Mouse (Mus musculus): ENCODE measurements around the gene Fyn.
A peak's percentile ranks its signal among the peaks of the same experiment; 100 is the strongest.

Fyn gene

DNA sequence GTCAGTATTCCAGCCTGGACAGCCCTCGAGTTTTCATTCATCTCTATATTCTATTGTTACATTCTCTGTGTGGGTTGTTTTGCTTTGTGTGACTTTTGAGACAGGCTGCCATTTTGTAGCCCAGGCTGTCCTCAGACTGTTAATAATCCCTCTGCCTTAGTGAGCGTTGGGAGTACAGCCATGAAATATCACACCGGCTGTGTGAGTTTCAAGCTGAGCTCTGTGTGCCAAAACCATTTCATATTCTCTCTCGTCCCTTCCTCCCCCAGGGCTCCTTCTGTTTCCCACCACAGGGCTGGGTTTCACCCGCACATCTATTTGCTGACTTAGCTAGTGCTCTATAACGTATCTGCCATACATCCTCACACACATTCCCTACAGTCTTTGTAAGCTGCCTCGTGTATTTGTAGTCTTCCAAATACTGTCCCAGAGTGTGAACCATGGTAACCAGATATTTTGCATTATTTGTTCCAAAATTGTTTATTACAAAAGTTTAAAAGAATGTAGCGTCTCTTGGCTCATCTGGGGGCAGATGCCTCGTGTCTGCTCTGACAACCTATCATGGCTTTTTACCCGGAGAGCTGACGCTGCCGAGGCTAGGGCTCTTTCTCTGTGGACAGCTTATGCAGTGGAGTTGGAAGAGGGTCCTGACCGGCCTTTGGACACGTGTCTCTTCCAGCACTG is 144.1 kb downstream of the Fyn start:
- no peak for DNase-seq

DNA sequence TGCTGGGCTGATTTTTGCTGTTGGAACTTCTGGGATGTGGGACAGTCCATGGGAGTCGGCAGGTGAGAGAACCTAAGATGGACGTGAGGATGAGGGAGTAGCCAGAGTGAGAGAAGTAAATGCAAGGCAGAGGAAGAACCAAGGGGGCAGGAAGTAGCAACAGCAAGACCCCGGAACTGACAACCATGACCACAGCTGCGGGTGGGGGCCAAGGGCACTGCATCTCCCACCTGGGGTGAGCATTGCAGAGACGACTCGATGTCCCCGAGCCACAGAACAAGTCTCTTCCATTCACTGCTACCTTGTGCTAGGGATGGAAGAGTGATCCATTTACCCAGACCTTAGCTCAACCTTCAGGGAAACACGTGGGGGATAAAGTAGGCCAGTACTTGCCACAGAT is 146.3 kb downstream of the Fyn start:
- DNase-seq, result no peak

DNA sequence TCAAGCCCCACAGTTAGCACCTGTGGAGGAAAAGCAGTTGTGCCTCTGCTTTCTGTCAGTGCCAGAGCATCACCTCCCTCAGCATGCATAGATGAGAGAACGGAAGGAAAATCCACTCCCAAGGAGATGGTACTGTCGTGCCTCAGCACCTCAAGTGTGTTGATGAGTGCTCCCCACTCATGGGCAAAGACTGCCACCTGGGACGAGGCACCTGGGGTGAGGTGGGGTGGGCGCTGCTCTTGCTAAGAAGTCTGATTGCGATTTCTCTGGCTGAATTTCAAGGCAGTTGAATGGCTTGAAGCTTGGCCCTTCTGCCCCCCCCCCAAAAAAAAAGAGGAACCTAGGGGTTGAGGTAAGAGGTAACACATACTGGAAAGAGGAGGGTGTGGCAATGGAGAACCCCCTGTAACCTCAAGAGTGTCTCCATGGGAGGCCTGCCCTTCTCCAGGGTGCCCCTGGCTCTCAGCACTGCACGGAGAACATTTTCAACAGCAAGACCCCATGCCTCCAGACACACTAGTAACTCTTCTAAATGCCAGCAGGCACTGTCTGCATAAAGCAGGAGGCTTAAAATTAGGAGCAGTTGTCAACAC is 148.0 kb downstream of the Fyn start:
- no peak for DNase-seq

DNA sequence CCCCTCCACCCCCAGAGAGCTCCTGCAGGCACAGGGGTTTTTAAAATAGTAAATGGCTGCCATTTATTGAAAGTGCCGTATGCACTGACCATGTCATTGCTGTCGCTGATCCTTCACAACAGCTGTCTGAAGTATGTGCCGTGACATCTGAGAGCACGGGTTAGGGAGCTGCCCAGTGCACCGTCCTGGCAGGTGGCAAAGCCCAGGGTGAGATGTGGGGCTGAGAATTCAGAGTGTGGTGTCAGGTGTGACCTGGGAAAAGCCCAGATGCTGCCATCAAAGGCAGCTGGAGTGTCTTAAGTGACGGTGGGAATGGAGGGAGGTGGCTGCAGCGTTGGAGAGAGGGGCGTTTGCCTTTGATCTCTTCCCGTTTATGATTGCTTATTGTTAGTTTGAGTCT is 148.7 kb downstream of the Fyn start:
- no peak for DNase-seq

DNA sequence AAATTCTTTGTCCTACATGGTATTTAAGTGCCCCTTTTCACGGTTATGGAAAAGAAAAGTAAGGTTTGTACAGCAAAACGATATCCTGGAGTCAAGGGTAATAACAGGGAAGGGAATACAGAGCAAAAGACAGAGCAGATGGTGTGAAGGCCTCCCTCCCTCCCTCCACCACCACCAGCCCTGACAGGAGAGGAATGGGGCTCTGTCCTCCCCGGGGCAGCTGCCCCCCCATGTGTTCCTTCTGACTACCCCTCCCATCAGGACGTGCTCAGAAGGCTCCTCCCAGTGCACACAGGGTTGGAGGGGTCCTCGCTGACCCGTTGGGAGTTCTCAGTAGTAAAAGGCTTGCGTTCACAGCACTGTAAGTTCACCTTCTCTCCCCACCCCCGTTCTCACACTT is 149.6 kb downstream of the Fyn start:
- DNase-seq, result no peak

DNA sequence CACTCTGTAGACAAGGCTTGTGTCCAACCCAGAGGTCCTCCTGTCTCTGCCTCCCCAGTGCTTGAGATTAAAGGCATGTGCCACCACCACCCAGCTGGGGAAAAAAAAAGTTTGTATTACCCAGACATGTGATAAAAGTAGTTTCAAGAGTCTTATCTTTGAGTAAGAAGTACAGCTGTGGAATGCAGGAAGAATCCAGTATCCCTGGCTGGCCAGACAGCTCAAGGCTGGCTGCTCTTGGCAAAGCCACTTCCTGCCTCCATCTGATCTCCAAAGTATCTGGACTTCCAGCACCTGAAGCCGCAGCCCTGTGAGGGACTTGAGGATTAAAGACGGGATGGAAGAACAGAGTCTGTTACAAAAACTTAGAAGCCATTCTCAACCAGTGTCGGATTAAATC is 150.2 kb downstream of the Fyn start:
- no peak for DNase-seq

DNA sequence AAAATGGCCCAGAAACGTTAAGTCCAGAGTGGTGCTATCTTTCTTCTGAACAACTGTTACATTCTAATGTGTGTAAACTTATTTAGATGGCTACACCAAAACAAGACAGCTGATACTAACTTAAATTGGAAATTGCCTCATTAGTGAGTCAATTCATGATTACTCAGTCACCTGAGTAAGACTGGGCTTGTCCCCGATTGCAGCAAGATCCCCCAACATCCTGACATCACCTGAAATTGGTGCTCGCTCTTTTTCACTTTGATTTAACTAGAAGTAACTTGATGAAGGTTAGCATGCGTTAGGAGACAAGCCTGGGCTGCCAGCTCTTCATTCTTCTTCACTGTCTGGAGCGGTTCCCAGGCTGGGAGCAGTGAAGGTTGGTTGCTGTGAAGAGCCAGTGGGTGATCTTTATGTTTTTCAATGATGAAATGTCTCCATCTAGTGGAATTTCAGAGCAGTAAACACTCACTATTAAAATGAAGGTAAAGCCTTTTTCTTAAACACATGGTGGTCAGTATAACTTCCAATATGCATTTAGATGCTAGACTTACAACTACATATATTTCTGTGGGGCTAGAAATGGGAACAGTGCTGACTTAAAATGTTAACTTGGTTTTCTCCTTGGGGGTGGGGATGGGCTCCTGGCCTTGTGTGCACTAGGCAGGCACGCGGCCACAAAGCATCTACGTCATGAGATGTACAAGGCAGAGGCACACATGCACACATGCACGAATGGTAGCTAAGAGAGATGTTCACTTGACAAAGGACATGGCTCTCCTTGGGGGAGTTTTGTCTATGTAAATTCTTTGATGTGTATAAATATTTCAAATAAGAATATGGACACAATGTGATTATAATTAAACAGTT is 151.7 kb downstream of the Fyn start:
- peak; percentile 75 for DNase-seq

DNA sequence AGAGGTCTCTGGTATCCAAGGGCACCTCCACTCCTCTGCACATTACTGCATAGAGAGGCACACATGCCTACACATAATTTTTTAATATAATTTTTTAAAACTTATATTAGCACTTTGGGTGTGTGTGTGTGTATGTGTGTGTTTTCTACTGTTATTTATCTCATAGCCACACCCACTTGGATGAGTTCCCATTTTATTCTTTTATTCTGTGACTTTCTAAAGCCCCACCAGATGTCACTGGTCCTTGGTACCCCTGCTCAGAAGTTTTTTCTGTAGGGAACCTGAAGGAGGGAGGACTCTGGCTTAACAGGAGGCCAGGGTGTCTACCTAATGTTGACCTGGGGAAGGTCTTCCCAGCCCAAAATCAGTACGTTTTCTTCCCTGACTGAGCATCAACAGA is 152.7 kb downstream of the Fyn start:
- DNase-seq, result no peak

DNA sequence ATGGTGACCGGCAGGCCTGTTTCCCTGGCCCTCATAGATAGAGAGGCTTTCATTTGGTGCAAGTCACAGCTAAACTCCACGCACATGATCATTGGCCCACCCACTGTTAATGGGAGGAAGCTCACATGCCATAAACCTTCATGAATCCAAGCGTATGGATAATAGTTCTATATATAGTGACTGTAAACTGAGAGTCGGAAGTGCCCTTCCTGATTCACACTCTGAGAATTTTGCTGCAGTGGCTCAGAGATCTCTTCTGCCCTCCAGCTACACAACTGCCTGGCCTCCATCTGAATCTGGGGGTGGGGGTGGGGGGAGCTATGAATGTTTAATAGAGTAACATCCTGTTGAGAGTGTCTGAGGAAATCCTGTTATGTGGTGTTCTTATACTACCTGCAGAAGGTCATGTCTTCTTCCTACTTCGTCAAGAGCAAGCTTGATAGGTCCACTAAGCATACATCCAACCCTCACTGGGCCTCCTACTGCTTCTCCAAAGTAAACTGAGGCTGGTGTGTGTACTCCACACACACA is 153.3 kb downstream of the Fyn start:
- DNase-seq, result no peak

DNA sequence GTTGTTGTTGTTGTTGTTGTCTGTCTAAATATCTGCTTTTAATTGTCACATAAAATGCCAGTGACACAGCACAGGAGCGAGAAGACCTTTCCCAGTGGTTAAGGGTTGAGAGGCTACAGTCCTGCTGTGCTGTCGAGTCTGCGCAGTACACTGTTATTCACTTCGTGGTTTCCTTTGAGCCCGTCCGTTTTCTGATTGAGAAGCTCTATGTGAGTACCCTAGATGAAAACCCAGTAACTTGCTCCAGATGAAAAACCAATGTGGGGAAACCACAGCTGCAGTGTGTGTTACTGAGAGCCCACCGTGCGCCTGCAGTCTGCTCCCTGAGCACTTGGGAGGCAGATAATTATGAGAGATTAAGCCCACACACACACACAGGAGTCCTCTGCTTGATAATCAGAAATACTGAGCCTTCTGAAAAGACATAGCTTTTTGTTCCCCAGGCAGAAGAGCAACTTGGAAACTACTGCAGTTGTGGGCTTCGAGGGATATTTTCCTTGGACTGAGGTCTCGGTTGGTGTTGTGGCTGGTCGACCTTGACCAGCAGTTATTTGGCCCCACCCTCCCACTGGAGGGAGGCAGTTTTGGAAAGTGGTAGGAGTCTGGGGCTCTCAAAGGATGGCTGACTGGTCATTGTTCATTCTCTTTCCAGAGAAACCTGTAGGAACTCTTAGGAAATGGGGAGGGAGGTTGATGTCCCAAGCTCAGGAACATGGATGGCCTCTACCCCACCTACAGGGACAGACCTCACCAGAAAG is 154.4 kb downstream of the Fyn start:
- DNase-seq, result no peak

DNA sequence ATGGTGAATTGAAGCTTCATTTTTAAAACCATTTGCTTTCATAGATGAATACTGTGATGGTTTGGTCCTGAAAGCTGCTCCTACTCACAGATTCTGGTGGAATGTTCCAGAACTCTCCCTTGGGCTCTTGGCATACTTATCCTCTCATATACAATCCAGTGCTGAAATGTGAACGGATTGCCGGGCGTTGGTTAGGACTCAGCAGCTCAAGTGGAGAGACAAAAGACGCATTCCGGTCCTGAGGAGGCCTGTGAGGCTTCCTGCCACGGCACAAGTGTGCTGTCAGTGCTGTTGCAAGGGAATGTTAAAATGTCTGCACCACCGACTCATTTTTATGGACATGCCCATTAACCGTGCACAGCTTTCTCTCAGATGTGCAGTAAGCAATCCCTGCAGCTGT is 155.7 kb downstream of the Fyn start:
- DNase-seq, result no peak

DNA sequence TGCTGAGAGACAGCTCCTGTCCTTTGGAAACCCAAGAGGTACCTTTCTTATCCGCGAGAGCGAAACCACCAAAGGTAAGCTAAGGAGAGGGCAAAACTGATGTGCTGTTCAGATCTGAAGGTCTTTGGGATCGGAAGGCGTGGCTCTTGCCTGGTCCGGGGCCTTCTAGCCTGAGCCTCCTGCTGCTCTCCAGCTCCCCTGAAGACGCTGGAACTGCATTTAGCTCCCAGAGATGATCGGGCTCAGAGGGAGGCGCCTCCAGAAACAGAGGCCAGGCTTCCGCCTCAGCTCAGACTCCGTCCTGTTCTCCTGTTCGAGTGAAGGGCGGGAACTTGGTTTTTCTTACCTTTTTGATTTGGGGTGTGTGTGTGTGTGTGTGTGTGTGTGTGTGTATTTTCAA is 156.8 kb downstream of the Fyn start:
- no peak for DNase-seq

DNA sequence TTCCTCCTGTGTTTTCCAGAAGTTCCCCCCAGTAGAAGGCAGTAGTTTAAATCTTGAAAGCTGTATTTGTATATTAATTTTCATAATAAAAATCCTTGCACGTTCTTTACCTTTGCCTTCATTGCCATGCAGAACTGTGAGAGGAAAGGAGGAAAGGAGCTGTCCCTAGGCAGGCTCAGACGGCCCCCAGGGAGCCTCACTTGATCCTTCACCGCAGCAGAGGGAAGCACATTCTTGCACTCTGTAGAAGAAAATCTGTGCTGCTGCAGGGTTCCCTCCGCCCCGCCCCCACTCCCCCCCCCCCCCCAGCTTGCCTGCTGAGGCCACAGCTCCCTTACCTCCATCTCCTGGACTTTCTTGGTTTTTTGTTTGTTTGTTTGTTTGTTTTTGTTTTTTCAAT is 158.5 kb downstream of the Fyn start:
- DNase-seq, result no peak

DNA sequence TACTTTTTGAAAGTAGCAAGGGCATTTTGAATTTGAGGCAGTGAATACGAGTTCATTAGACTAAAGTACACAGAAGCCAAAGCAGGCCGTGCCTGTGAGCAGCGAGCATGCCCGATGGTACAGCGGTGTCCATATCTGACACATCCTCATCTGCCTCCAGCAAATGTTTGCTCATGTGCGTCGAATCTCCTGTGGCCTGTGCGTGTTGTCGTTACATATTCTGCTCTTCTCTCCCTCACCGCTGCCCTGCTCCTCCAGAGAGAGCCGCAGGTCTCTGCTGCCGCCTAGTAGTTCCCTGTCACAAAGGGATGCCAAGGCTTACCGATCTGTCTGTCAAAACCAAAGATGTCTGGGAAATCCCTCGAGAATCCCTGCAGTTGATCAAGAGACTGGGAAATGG is 160.5 kb downstream of the Fyn start:
- no peak for DNase-seq

DNA sequence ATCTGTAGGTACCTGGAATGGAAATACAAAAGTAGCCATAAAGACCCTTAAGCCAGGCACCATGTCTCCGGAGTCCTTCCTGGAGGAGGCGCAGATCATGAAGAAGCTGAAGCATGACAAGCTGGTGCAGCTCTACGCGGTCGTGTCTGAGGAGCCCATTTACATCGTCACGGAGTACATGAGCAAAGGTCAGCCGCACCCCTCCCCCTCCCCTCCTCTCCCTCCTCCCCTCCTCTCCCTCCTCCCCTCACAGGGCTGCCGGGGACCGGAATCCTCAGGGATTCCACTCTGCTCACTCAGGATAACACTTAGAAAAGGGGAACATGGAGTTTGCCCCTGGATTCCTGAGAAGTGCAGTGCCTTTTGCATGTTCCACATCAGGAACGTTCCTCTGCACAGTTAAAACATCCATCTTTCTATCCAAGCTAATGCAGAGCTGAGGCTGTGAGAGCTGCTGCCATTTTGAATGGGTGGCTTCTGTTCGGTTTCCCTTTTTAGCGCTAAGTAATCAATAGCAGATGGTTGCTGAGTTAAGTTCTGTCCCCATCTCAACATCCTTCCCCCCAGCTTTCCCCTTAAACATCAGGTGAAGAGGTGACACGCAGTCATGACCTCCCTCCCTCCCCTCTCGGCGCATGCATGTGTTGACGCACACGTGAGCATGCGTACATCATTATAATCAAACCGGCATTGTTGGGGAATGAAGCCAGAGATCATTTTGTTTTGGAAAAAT is 163.5 kb downstream of the Fyn start:
- DNase-seq, result no peak

DNA sequence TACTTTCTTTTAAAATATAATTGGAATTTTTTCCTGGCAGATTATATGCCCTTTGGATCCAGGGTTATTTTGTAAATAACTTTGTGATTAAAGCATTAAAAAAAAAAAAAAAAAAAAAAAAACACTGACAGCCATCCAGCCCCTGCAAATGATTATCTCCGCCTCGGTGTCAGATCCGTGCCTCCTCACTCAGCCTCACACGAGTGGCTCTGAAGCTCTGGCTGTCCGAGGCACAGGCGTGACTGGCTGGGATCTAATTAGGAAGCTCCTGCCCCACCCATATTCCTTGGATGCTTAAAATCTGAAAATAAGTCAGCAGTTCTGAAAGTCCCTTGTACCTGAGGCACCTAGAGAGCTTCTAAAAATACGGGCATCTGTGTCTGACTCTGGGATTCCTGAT is 164.2 kb downstream of the Fyn start:
- no peak for DNase-seq

DNA sequence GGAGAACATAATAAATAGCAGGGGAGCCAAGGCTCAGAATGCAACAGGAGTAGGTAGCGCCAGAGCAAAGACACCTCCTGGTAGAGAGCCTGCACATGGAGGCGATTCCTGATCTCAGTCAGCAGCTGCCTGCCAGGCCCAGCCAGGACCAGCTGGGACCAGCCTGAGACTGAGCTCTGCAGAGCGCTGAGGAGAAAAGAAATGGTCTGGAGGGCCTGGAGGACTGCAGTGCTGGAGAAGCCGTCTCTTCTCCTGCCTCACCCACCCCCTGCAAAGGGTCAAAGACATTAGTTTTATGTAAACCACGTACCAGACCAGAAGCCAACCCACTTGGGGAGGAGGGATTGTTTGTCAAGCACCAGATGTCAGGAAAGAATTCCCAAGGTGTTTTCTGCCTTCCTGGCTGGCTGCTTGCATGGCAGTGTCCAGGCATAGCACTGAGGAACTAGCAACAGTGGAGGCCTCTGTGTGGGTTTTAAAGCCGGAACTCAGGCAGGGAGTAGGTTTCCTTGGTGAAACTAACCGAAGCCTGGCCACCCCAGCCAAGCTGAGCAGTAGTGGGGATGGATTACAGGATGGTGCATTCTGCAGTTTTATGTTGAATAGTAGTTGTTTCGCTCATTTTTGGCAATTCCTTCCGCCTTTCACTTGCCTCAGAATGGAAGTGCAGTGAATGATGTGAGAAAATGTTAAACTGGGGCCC is 165.8 kb downstream of the Fyn start:
- DNase-seq, result peak; percentile 28

DNA sequence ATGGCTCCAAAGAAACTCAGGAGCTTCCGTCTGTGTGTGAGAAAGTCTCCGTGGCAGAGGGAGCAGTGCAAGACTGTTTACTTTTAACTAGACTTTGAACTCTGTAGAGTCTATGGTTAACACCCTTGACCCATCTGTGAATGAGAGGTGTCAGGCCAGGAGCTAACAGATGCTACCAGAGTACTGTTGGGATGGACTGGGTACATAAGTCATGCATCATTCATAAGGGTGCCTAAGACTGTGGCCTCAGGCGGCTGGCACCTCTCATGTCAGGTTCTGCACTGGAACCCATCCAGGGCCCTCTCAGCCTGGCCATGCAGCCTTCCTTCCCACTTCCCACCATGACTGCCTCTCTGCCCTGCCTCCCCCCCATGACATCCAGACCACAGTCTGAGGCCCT is 166.7 kb downstream of the Fyn start:
- DNase-seq, result no peak

DNA sequence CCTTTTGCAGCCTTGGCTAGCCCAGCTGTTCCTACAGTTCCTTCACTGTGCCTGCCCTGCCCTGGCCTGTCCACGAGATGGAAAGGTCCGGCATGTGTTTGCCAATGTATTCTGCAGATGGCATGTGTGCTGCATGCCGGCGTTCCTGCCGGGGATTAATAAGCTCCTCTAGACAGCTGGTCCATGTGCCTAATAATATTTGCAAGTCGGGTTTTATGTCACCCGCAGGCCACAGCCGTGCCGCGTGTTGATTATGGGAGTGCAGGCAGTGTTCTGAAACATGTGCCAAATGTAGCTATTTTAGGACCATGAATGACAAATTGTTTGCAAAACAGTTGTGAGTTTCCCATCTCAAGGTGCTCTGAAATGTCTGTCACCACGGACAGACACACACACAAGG is 167.6 kb downstream of the Fyn start:
- no peak for DNase-seq

DNA sequence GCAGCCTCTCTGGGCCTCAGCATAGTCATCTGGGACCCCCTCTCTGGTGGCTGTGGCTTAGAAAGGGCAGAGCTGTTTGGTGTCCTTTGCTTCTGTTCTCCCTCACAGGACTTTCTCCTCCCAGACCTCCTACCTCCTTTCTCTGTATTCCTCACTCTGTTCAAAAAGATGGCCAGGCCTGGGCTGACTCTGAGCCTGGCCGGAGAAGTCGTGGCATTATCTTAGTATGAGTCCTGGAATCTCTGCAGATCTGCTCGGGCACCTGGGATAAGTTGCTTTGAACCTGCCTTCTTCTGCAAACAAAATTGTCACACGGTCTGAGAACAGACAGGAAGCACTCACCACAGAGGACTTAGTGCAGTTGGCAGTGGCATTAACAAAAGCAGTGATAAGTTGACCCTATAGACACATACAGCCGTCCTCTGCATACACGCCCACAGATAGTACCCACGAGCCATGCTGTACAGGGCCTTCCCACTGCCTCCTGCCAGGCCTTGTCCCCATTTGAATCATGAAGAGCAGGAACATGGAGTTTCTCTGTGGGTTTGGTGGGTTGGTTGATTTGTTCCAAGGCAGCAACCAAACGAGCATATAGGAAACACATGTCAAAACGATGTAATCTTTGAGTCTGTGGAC is 171.5 kb downstream of the Fyn start:
- DNase-seq, result no peak

DNA sequence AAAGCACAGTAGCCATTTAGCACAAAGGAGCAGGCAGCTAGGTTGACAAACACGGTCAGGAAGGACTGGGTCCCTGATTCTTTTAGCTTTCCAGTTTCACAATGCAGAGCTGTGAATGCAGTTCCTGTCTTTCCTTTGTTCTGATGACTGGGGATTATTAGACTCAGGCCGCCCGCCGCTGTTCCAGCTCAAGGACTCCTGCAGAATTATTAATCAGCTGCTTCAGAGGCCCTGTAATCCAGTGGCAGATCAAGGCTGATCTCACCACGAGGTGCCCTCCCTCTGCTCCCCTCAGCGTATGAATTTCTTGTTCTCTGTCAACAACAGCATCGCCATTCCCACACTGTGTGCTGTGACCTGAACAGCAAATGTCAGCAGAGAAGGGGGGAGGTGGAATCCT is 172.3 kb downstream of the Fyn start:
- peak; percentile 69 for DNase-seq

Measured in right cerebral cortex, adult 18-20 months (tissue).